8 mouse cellular contexts compared by ENCODE assay signal in genomic region chr3:26153782-26154181, GRCm38 (mm10).
DNase-seq lines count a peak whose midpoint lies in the region; ATAC-seq and TF ChIP-seq lines count a peak whose summit lies in the region.

No protein-coding gene starts in this region.

- no peak for DNase-seq in lung, adult 2 months
- DNase-seq in embryo, embryonic 10 days (ENCODE audit: low spot score), result peak; percentile 78
- DNase-seq in heart, embryonic 10.5 days (ENCODE audit: low spot score), result no peak
- peak; percentile 62 for DNase-seq in kidney, postnatal 10 days
- no peak for DNase-seq in liver, embryonic 13.5 days
- DNase-seq in ovary, postnatal 36 days (ENCODE audit: low spot score), result peak; percentile 27
- DNase-seq in spleen, postnatal 36 days (ENCODE audit: low spot score in 2 of 2), result no peak

- H3K4me1 ChIP-seq in lung, embryonic 15.5 days, result peaks cover 6% of the 10 kb centered on the region; the same call in 1 of the 2 replicates
- H3K4me1 ChIP-seq in lung, adult 2 months (ENCODE audit: control insufficient read depth, insufficient read depth, low read length), result no peaks in the 10 kb centered on the region
- H3K4me1 ChIP-seq in heart, embryonic 10.5 days, result peaks cover 3% of the 10 kb centered on the region; the same call in 1 of the 2 replicates
- no peaks in the 10 kb centered on the region for H3K4me1 ChIP-seq in liver, embryonic 13.5 days (replicated peaks)

- TF ChIP-seq CTCF in lung, adult 2 months (IDR thresholded peaks at IDR 0.05; ENCODE audit: insufficient read depth, low read length), result no peak

- no peak for TF ChIP-seq POLR2A in lung, adult 2 months (IDR thresholded peaks at IDR 0.05; ENCODE audit: borderline replicate concordance, extremely low read depth, low read depth, low read length)

- no peak for ATAC-seq in lung, embryonic 15.5 days (ENCODE audit: borderline replicate concordance, extremely low read depth, low FRiP score, low TSS enrichment)
- ATAC-seq in liver, embryonic 13.5 days (ENCODE audit: low read depth), result no peak

- H3K27ac ChIP-seq in lung, embryonic 15.5 days, result no peak overlapping the region
- H3K27ac ChIP-seq in heart, embryonic 10.5 days, result no peak overlapping the region
- H3K27ac ChIP-seq in liver, embryonic 13.5 days, result no peak overlapping the region

- no peaks in the 10 kb centered on the region for H3K36me3 ChIP-seq in lung, embryonic 15.5 days
- H3K36me3 ChIP-seq in heart, embryonic 10.5 days, result no peaks in the 10 kb centered on the region
- no peaks in the 10 kb centered on the region for H3K36me3 ChIP-seq in liver, embryonic 13.5 days

- H3K9me3 ChIP-seq in lung, embryonic 15.5 days, result no peaks in the 10 kb centered on the region
- H3K9me3 ChIP-seq in heart, embryonic 10.5 days, result no peaks in the 10 kb centered on the region
- no peaks in the 10 kb centered on the region for H3K9me3 ChIP-seq in liver, embryonic 13.5 days (replicated peaks)

- under 1% methylated on average over 9 of the region's 9 CpGs for WGBS in lung, embryonic 15.5 days
- 16% methylated on average over 9 of the region's 9 CpGs for WGBS in lung, adult 2 months
- WGBS in heart, embryonic 10.5 days, result 3% methylated on average over 9 of the region's 9 CpGs
- WGBS in liver, embryonic 13.5 days (ENCODE audit: insufficient replicate concordance), result under 1% methylated on average over 9 of the region's 9 CpGs

- peak overlapping the region; percentile 89 for H3K4me2 ChIP-seq in lung, embryonic 15.5 days
- peak overlapping the region; percentile 49 for H3K4me2 ChIP-seq in liver, embryonic 13.5 days

- H3K27me3 ChIP-seq in lung, embryonic 15.5 days, result peaks cover 15% of the 10 kb centered on the region; the same call in 1 of the 2 replicates
- H3K27me3 ChIP-seq in heart, embryonic 10.5 days (ENCODE audit: insufficient read depth, poor library complexity, severe bottlenecking), result peaks cover 8% of the 10 kb centered on the region; the same call in 1 of the 2 replicates
- peaks cover 17% of the 10 kb centered on the region for H3K27me3 ChIP-seq in liver, embryonic 13.5 days

- no peak overlapping the region; the same call in 1 of the 2 replicates for H3K9ac ChIP-seq in lung, embryonic 15.5 days
- H3K9ac ChIP-seq in liver, embryonic 13.5 days, result no peak overlapping the region

- peak overlapping the region; percentile 42 for H3K4me3 ChIP-seq in lung, embryonic 15.5 days
- no peak overlapping the region for H3K4me3 ChIP-seq in lung, adult 2 months (replicated peaks; ENCODE audit: extremely low read depth, low read depth, low read length)
- peak overlapping the region; percentile 62 for H3K4me3 ChIP-seq in heart, embryonic 10.5 days
- H3K4me3 ChIP-seq in liver, embryonic 13.5 days (replicated peaks), result peak overlapping the region; percentile 29

Comparison
In these comparisons a context has a peak if more than half of its experiments do, and no peak if none do; other contexts are left out.
1. DNase-seq: peak in embryo, embryonic 10 days (single experiment), kidney, postnatal 10 days (single experiment) and ovary, postnatal 36 days (single experiment); none in lung, adult 2 months (single experiment), heart, embryonic 10.5 days (single experiment), liver, embryonic 13.5 days (single experiment) and spleen, postnatal 36 days (0 of 2).